Mouse (Mus musculus) midbrain, embryonic 13.5 days (tissue): Measurements from ENCODE around the gene Majin. TPM values are rescaled to one million over a fixed set of nuclear protein-coding genes. Genes with fewer than 3 reads are reported as not detected.
A peak's percentile ranks its signal among the peaks of the same experiment; 100 is the strongest.

Experiments used
- ATAC-seq: fragments of 200-750 bp; cut with Nextera tagmentation; 2 replicates; pipeline ENCODE4 v1.8.0; 2017; ENCODE audit warnings: mild to moderate bottlenecking, moderate TSS enrichment, moderate library complexity
- H3K27ac ChIP-seq: fragments of 300-500 bp; sonication (generic); 2 replicates; pipeline ENCODE4 v1.5.1; 2015; ENCODE audit warnings: inconsistent platforms, mild to moderate bottlenecking, moderate library complexity
- H3K27me3 ChIP-seq: fragments of 300-500 bp; sonication (generic); 2 replicates; pipeline ENCODE4 v1.6.1; 2015; ENCODE audit warnings: mild to moderate bottlenecking, inconsistent platforms
- H3K36me3 ChIP-seq: fragments of 300-500 bp; sonication (generic); 2 replicates; pipeline ENCODE4 v1.6.1; 2015; ENCODE audit warnings: mild to moderate bottlenecking, inconsistent platforms
- H3K4me1 ChIP-seq: fragments of 300-500 bp; sonication (generic); replicated peaks from 2 replicates; pipeline ENCODE4 v1.6.1; 2015; ENCODE audit warnings: inconsistent platforms
- H3K4me2 ChIP-seq: fragments of 300-500 bp; sonication (generic); replicated peaks from 2 replicates; pipeline ENCODE4 v1.6.1; 2015; ENCODE audit warnings: moderate library complexity, mild to moderate bottlenecking, inconsistent platforms
- H3K4me3 ChIP-seq: fragments of 300-500 bp; sonication (generic); replicated peaks from 2 replicates; pipeline ENCODE4 v1.5.1; 2015; ENCODE audit warnings: mild to moderate bottlenecking, inconsistent platforms
- H3K9ac ChIP-seq: fragments of 300-500 bp; sonication (generic); replicated peaks from 2 replicates; pipeline ENCODE4 v1.6.1; 2015; ENCODE audit warnings: mild to moderate bottlenecking, inconsistent platforms
- H3K9me3 ChIP-seq: fragments of 300-500 bp; sonication (generic); 2 replicates; pipeline ENCODE4 v1.6.1; 2016; ENCODE audit warnings: mild to moderate bottlenecking, inconsistent platforms
- WGBS: fragments of 180-500 bp; shearing (Covaris S2); methylation state at CpG from one replicate; pipeline ENCODE4 v1.1.7; 2015; 5-methylcytosine and 5-hydroxymethylcytosine counted together
- microRNA counts: library from miRNA; unstranded; fragments of <30 nt; microRNA quantifications from one replicate; lab custom pipeline; 2016
- microRNA-seq: library from miRNA; unstranded; fragments of <30 nt; microRNA quantifications from one replicate; pipeline ENCODE4, GENCODE M21; 2016
- polyA plus RNA-seq: library from polyadenylated mRNA; unstranded; fragments of >200 nt; fragmentation: Nextera tagmentation; extraction: Ambion mirVana; gene quantifications from 2 replicates; pipeline ENCODE4 v1.2.1, GENCODE M21; 2015

The Majin gene
- polyA plus RNA-seq, 1 experiment from 2014 or later: not detected

- H3K9ac ChIP-seq: no peak overlapping the region
- H3K27ac ChIP-seq: no peak overlapping the region
- peak; percentile 31; the same call in 1 of the 2 replicates for ATAC-seq
- H3K27me3 ChIP-seq: no peaks in the 10 kb centered on the region
- no peak overlapping the region for H3K4me3 ChIP-seq
- no peaks in the 10 kb centered on the region for H3K9me3 ChIP-seq
- H3K36me3 ChIP-seq: peaks cover 5% of the 10 kb centered on the region
- 82% methylated on average over 11 of the region's 11 CpGs for WGBS
- H3K4me2 ChIP-seq: no peak overlapping the region
- 0 out of 2 replicates have a peak, but pooled peaks cover 3% of the 10 kb centered on the region for H3K4me1 ChIP-seq
Measured at GRCm38 (mm10) chr19:6267306-6268169, 83.3 kb downstream of the Majin start.

GRCm38 (mm10) chr19:6268170-6268528 is 84.0 kb downstream of the Majin start:
- peak; percentile 76 for ATAC-seq
- Histone ChIP-seq H3K4me2 (no peak overlapping the region), H3K9ac (no peak overlapping the region), H3K27ac (no peak overlapping the region), H3K36me3 (no peaks in the 10 kb centered on the region), H3K4me3 (no peak overlapping the region), H3K4me1 (0 out of 2 replicates have a peak, but pooled peaks cover 3% of the 10 kb centered on the region), H3K9me3 (no peaks in the 10 kb centered on the region), H3K27me3 (no peaks in the 10 kb centered on the region)
- WGBS: 19% methylated on average over 8 of the region's 8 CpGs

- no peak for ATAC-seq
- no peak overlapping the region for H3K4me3 ChIP-seq
- H3K9ac ChIP-seq: no peak overlapping the region
- no peak overlapping the region for H3K4me2 ChIP-seq
- 88% methylated on average over 7 of the region's 7 CpGs for WGBS
- no peaks in the 10 kb centered on the region for H3K9me3 ChIP-seq
- H3K36me3 ChIP-seq: no peaks in the 10 kb centered on the region
- no peak overlapping the region for H3K27ac ChIP-seq
- H3K4me1 ChIP-seq: 0 out of 2 replicates have a peak, but pooled peaks cover 3% of the 10 kb centered on the region
- no peaks in the 10 kb centered on the region for H3K27me3 ChIP-seq
Measured at GRCm38 (mm10) chr19:6268670-6269132, 84.5 kb downstream of the Majin start.

- H3K36me3 ChIP-seq: no peaks in the 10 kb centered on the region
- no peak overlapping the region for H3K4me2 ChIP-seq
- 0 out of 2 replicates have a peak, but pooled peaks cover 3% of the 10 kb centered on the region for H3K4me1 ChIP-seq
- no peak overlapping the region for H3K4me3 ChIP-seq
- no peaks in the 10 kb centered on the region for H3K9me3 ChIP-seq
- no peak for ATAC-seq
- H3K27me3 ChIP-seq: no peaks in the 10 kb centered on the region
- WGBS: 86% methylated on average over 8 of the region's 8 CpGs
- H3K9ac ChIP-seq: no peak overlapping the region
- no peak overlapping the region for H3K27ac ChIP-seq
Measured at GRCm38 (mm10) chr19:6269798-6270475, 85.7 kb downstream of the Majin start.

GRCm38 (mm10) chr19:6270661-6271060 is 86.5 kb downstream of the Majin start:
- Histone ChIP-seq H3K4me3 (no peak overlapping the region), H3K9me3 (no peaks in the 10 kb centered on the region), H3K9ac (0 out of 2 replicates have a peak overlapping the region, but pooled peaks have one; percentile 24), H3K27me3 (no peaks in the 10 kb centered on the region), H3K4me2 (no peak overlapping the region), H3K36me3 (no peaks in the 10 kb centered on the region), H3K4me1 (peaks cover 9% of the 10 kb centered on the region), H3K27ac (no peak overlapping the region)
- 62% methylated on average over 9 of the region's 9 CpGs for WGBS
- no peak for ATAC-seq

- WGBS: 31% methylated on average over 8 of the region's 8 CpGs
- Histone ChIP-seq H3K9me3 (no peaks in the 10 kb centered on the region), H3K4me1 (peaks cover 14% of the 10 kb centered on the region), H3K36me3 (no peaks in the 10 kb centered on the region), H3K27me3 (no peaks in the 10 kb centered on the region), H3K27ac (no peak overlapping the region), H3K4me3 (no peak overlapping the region), H3K9ac (0 out of 2 replicates have a peak overlapping the region, but pooled peaks have one; percentile 24), H3K4me2 (no peak overlapping the region)
- ATAC-seq: no peak
Measured at GRCm38 (mm10) chr19:6271206-6271605, 87.0 kb downstream of the Majin start.

- H3K4me3 ChIP-seq: no peak overlapping the region
- 74% methylated on average over 7 of the region's 7 CpGs for WGBS
- H3K9ac ChIP-seq: no peak overlapping the region
- no peak overlapping the region for H3K27ac ChIP-seq
- ATAC-seq: no peak
- no peak overlapping the region for H3K4me2 ChIP-seq
- no peaks in the 10 kb centered on the region for H3K36me3 ChIP-seq
- peaks cover 14% of the 10 kb centered on the region for H3K4me1 ChIP-seq
- no peaks in the 10 kb centered on the region for H3K27me3 ChIP-seq
- no peaks in the 10 kb centered on the region for H3K9me3 ChIP-seq
Measured at GRCm38 (mm10) chr19:6272053-6272452, 87.9 kb downstream of the Majin start.

GRCm38 (mm10) chr19:6272738-6273137 is 88.5 kb downstream of the Majin start:
- Histone ChIP-seq H3K4me1 (peaks cover 17% of the 10 kb centered on the region), H3K36me3 (no peaks in the 10 kb centered on the region), H3K27ac (no peak overlapping the region), H3K4me3 (no peak overlapping the region), H3K9ac (no peak overlapping the region), H3K27me3 (no peaks in the 10 kb centered on the region), H3K4me2 (no peak overlapping the region), H3K9me3 (no peaks in the 10 kb centered on the region)
- WGBS: 90% methylated on average over 4 of the region's 4 CpGs
- no peak for ATAC-seq

GRCm38 (mm10) chr19:6273592-6273991 is 89.4 kb downstream of the Majin start:
- Histone ChIP-seq H3K27me3 (no peaks in the 10 kb centered on the region), H3K4me3 (no peak overlapping the region), H3K36me3 (no peaks in the 10 kb centered on the region), H3K4me2 (no peak overlapping the region), H3K9me3 (no peaks in the 10 kb centered on the region), H3K9ac (no peak overlapping the region), H3K4me1 (peaks cover 23% of the 10 kb centered on the region), H3K27ac (no peak overlapping the region)
- 93% methylated on average over 4 of the region's 4 CpGs for WGBS
- ATAC-seq: no peak

MicroRNA genes within 50 kb of the gene (microRNA counts, 519-probe panel; counts per million panel counts)
- microRNA mmu-miR-192 (lab: Ali Mortazavi, UCI): 110 counts per million, percentile 56 among the panel's probes with 10 or more counts

Small RNAs within 50 kb of the gene (microRNA-seq; reads per million reads assigned to microRNA genes)
- 95.9 reads per million, percentile 52 among the genes with 10 or more reads in this experiment for gene Mir192
- gene Mir194-2: 69.7 reads per million, percentile 50 among the genes with 10 or more reads in this experiment

Other genes starting within 250 kb of the Majin start
- gene Pola2, start 220.2 kb upstream of the Majin start, polyA plus RNA-seq: 31.6 and 32.1 TPM in 2 replicates
- gene Slc22a20, start 198.2 kb upstream of the Majin start, polyA plus RNA-seq: not detected in 2 replicates
- 1.9 and 2.3 TPM in 2 replicates for gene Capn1, start 168.5 kb upstream of the Majin start, polyA plus RNA-seq
- 27.8 and 33.8 TPM in 2 replicates for gene Syvn1, start 137.8 kb upstream of the Majin start, polyA plus RNA-seq
- 73.7 and 74.7 TPM in 2 replicates for gene Mrpl49, start 126.6 kb upstream of the Majin start, polyA plus RNA-seq
- gene Fau, start 126.5 kb upstream of the Majin start, polyA plus RNA-seq: 632 and 647 TPM in 2 replicates
- gene Znhit2, start 123.2 kb upstream of the Majin start, polyA plus RNA-seq: 27.4 and 33.1 TPM in 2 replicates
- gene Tm7sf2, start 116.0 kb upstream of the Majin start, polyA plus RNA-seq: 44.1 and 45.9 TPM in 2 replicates
- 90.8 and 91.4 TPM in 2 replicates for gene Vps51, start 107.2 kb upstream of the Majin start, polyA plus RNA-seq
- gene Tmem262, start 104.4 kb upstream of the Majin start, polyA plus RNA-seq: not detected in 2 replicates
- 2.4 TPM in 2 replicates for gene Gm28374, start 102.1 kb upstream of the Majin start, polyA plus RNA-seq
- 83.3 and 84.8 TPM in 2 replicates for gene Zfpl1, start 99.4 kb upstream of the Majin start, polyA plus RNA-seq
- gene Cdca5, start 99.4 kb upstream of the Majin start, polyA plus RNA-seq: 19.1 and 19.3 TPM in 2 replicates
- gene AC131692.1, start 90.0 kb upstream of the Majin start, polyA plus RNA-seq: not detected in 2 replicates
- gene Naaladl1, start 78.6 kb upstream of the Majin start, polyA plus RNA-seq: 0.52 and 0.58 TPM in 2 replicates
- gene Sac3d1, start 65.7 kb upstream of the Majin start, polyA plus RNA-seq: 35.1 and 41.8 TPM in 2 replicates
- 42.3 and 44.4 TPM in 2 replicates for gene Snx15, start 56.1 kb upstream of the Majin start, polyA plus RNA-seq
- gene Batf2, start 43.4 kb upstream of the Majin start, polyA plus RNA-seq: 0.27 TPM in 1 of 2 replicates, not detected in the other
- 115 and 118 TPM in 2 replicates for gene Arl2, start 42.8 kb upstream of the Majin start, polyA plus RNA-seq
- gene Gpha2, start 42.0 kb downstream of the Majin start, polyA plus RNA-seq: not detected in 2 replicates
- gene Ppp2r5b, start 51.5 kb downstream of the Majin start, polyA plus RNA-seq: 78.4 and 84.8 TPM in 2 replicates
- 11.4 and 12.4 TPM in 2 replicates for gene Atg2a, start 57.3 kb downstream of the Majin start, polyA plus RNA-seq
- gene Ehd1, start 92.3 kb downstream of the Majin start, polyA plus RNA-seq: 89.7 and 93.8 TPM in 2 replicates
- 0.39 and 0.46 TPM in 2 replicates for gene Cdc42bpg, start 122.1 kb downstream of the Majin start, polyA plus RNA-seq
- gene Men1, start 150.6 kb downstream of the Majin start, polyA plus RNA-seq: 74.4 and 81.1 TPM in 2 replicates
- gene Map4k2, start 156.7 kb downstream of the Majin start, polyA plus RNA-seq: 13.6 and 17.1 TPM in 2 replicates
- 120 and 128 TPM in 2 replicates for gene Sf1, start 179.3 kb downstream of the Majin start, polyA plus RNA-seq
- gene Pygm, start 200.0 kb downstream of the Majin start, polyA plus RNA-seq: 1.9 and 2.2 TPM in 2 replicates
- 28.5 and 29.6 TPM in 2 replicates for gene Rasgrp2, start 215.0 kb downstream of the Majin start, polyA plus RNA-seq
- gene Nrxn2, start 234.3 kb downstream of the Majin start, polyA plus RNA-seq: 20.7 and 24.3 TPM in 2 replicates